Mouse (Mus musculus) activated CD4-positive, CD25-positive, alpha-beta regulatory T cell, adult 9 weeks (primary cell): ENCODE results near the gene Gm10234. TPM values are rescaled to one million over a fixed set of nuclear protein-coding genes. Genes with fewer than 3 reads are reported as not detected.

Experiments used
- polyA plus RNA-seq: library from polyadenylated mRNA; unstranded; fragments of 100-300 nt; shearing (Covaris generic); gene quantifications from one replicate; pipeline ENCODE4 v1.2.1, GENCODE M21; 2017

Gm10234 gene
- not detected for polyA plus RNA-seq

DNA sequence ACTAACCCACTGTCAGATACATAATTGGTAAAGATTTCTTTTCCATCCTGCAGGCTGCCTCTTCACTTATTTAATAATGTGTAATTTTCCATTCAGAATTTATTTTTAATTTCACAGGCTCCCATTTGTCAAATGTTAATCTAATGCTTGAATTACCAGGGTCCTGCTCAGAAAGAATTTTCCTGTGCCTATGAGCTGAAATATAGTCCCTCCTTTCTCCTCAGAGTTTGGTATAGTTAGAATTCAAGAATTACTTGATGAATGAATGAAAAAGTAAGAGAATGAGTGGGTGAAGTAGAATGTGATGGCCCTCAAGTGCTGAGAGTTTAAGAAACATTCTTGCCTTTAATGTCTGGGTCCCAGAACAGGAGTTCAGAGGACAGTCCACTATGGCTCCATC, at the start of gene Gm10234:
Gene Gm10234 (plus strand): TSS at position 301 of the 400 bp plus-strand sequence.

Other genes starting within 250 kb of the Gm10234 start
- 5.9 TPM for gene Kbtbd8, start 204.9 kb upstream of the Gm10234 start, polyA plus RNA-seq